Mouse (Mus musculus) lung, postnatal 0 days (tissue): ENCODE results near the gene Tirap. TPM values are rescaled to one million over a fixed set of nuclear protein-coding genes. Genes with fewer than 3 reads are reported as not detected.

Experiments used
- ATAC-seq: fragments of 200-750 bp; cut with Nextera tagmentation; 2 replicates; pipeline ENCODE4 v1.8.0; 2017; ENCODE audit warnings: moderate library complexity
- DNase-seq: peaks from one replicate; pipeline ENCODE4 v3.0.0-alpha.2; 2016; ENCODE audit warnings: low spot score
- H3K27ac ChIP-seq: fragments of 300-500 bp; sonication (generic); 2 replicates; pipeline ENCODE4 v1.5.1; 2014; ENCODE audit warnings: antibody characterized with exemption, mild to moderate bottlenecking, low read length, mixed read lengths
- H3K27me3 ChIP-seq: fragments of 300-500 bp; sonication (generic); replicated peaks from 2 replicates; pipeline ENCODE4 v1.6.1; 2014; ENCODE audit warnings: low read length, mixed read lengths; ENCODE audit not compliant: insufficient read depth
- H3K36me3 ChIP-seq: fragments of 300-500 bp; sonication (generic); 2 replicates; pipeline ENCODE4 v1.6.1; 2014; ENCODE audit warnings: low read length, mixed read lengths; ENCODE audit not compliant: insufficient read depth
- H3K4me1 ChIP-seq: fragments of 300-500 bp; sonication (generic); 2 replicates; pipeline ENCODE4 v1.6.1; 2014; ENCODE audit warnings: antibody characterized with exemption, low read depth, low read length, mixed read lengths; ENCODE audit not compliant: insufficient read depth
- H3K4me2 ChIP-seq: fragments of 300-500 bp; sonication (generic); replicated peaks from 2 replicates; pipeline ENCODE4 v1.6.1; 2014; ENCODE audit warnings: low read depth, mild to moderate bottlenecking, low read length, moderate library complexity, mixed read lengths
- H3K4me3 ChIP-seq: fragments of 300-500 bp; sonication (generic); 2 replicates; pipeline ENCODE4 v1.5.1; 2014; ENCODE audit warnings: low read depth, low read length
- H3K9ac ChIP-seq: fragments of 300-500 bp; sonication (generic); replicated peaks from 2 replicates; pipeline ENCODE4 v1.6.1; 2014; ENCODE audit warnings: low read depth, mild to moderate bottlenecking
- H3K9me3 ChIP-seq: fragments of 300-500 bp; sonication (generic); 2 replicates; pipeline ENCODE4 v1.6.1; 2016; ENCODE audit warnings: low read length, mixed read lengths
- CTCF ChIP-seq: IDR thresholded peaks from 2 replicates; pipeline ENCODE4 v1.5.1; 2016; ENCODE audit warnings: antibody characterized with exemption, mild to moderate bottlenecking
- EP300 ChIP-seq: IDR thresholded peaks from 2 replicates; pipeline ENCODE4 v1.6.1; 2016; ENCODE audit warnings: antibody characterized with exemption, mild to moderate bottlenecking, control low read depth
- WGBS: fragments of 180-500 bp; shearing (Covaris S2); extraction: QIAGEN DNeasy Blood & Tissue Kit; methylation state at CpG from one replicate; pipeline ENCODE4 v1.1.7; 2014; 5-methylcytosine and 5-hydroxymethylcytosine counted together
- polyA plus RNA-seq: library from polyadenylated mRNA; unstranded; fragments of >200 nt; fragmentation: Nextera tagmentation; extraction: Ambion mirVana; gene quantifications from 2 replicates; pipeline ENCODE4 v1.2.1, GENCODE M21; 2015

Tirap gene
- polyA plus RNA-seq, 1 experiment from 2014 or later, result 11.5 TPM

- WGBS, result 72% methylated on average over 2 of the region's 2 CpGs
- Histone ChIP-seq H3K27me3 (no peaks in the 10 kb centered on the region), H3K9ac (no peak overlapping the region), H3K4me1 (no peaks in the 10 kb centered on the region), H3K9me3 (no peaks in the 10 kb centered on the region), H3K4me2 (no peak overlapping the region), H3K36me3 (no peaks in the 10 kb centered on the region), H3K4me3 (no peak overlapping the region), H3K27ac (no peak overlapping the region)
- DNase-seq, result no peak
- no peak for ATAC-seq
- TF ChIP-seq EP300, result no peak
- no peak for TF ChIP-seq CTCF
Measured at GRCm38 (mm10) chr9:35182832-35183231, 17.3 kb downstream of the Tirap start.

DNA sequence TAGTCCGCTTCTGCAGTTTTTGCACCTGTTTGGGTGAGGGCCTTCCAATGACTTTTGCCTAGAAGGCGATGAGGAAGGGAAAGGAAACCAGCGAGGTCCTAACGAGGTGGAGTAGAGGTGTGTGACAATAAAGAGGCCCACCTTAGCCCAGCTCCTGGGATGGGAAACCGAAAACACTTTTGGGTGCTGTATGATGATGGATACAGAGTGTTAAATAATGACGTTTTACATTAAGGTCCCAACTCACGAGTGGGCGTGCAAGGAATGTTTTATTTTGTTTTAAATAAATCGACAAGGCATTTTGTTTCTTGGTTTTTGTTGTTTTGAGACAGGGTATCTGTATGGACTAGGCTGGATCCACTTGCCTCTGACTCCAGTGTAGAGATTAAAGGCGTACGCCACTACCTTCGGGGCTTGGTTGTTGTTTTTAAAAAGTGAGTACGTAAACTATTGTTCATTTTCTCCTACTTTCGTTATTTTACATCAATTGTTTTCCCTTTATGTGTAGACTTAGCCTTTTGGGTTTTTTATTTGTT, 23.9 kb downstream of the Tirap start:
- H3K27ac ChIP-seq, result peak overlapping the region; percentile 89; the same call in 1 of the 2 replicates
- H3K4me3 ChIP-seq, result peak overlapping the region; percentile 67
- H3K36me3 ChIP-seq, result no peaks in the 10 kb centered on the region
- peak overlapping the region; percentile 66 for H3K4me2 ChIP-seq
- H3K9me3 ChIP-seq, result no peaks in the 10 kb centered on the region
- DNase-seq (no peak), ATAC-seq (no peak; the same call in 1 of the 2 replicates)
- no peak for TF ChIP-seq CTCF
- TF ChIP-seq EP300, result no peak
- 40% methylated on average over 14 of the region's 14 CpGs for WGBS
- H3K4me1 ChIP-seq, result peaks cover 7% of the 10 kb centered on the region; the same call in 1 of the 2 replicates
- no peak overlapping the region for H3K9ac ChIP-seq
- no peaks in the 10 kb centered on the region for H3K27me3 ChIP-seq

GRCm38 (mm10) chr9:35175251-35176123, 24.6 kb downstream of the Tirap start, which contains the start of gene Dcps:
Dcps (minus strand) TSS chr9:35176061.
- peak within 1 kb of the TSS; percentile 89 for H3K27ac ChIP-seq
- peak within 1 kb of the TSS; percentile 66 for H3K4me2 ChIP-seq
- no peaks in the 10 kb centered on the region for H3K9me3 ChIP-seq

GRCm38 (mm10) chr9:35173331-35173730, 26.8 kb downstream of the Tirap start:
- no peaks in the 10 kb centered on the region for H3K27me3 ChIP-seq
- DNase-seq (no peak), ATAC-seq (no peak)
- no peak overlapping the region for H3K27ac ChIP-seq
- no peak overlapping the region for H3K4me3 ChIP-seq
- H3K4me2 ChIP-seq, result no peak overlapping the region
- TF ChIP-seq EP300 (no peak), CTCF (no peak)
- 89% methylated on average over 1 of the region's 1 CpGs for WGBS
- no peaks in the 10 kb centered on the region for H3K9me3 ChIP-seq
- no peaks in the 10 kb centered on the region for H3K36me3 ChIP-seq
- H3K9ac ChIP-seq, result no peak overlapping the region
- peaks cover 7% of the 10 kb centered on the region; the same call in 1 of the 2 replicates for H3K4me1 ChIP-seq

More at GRCm38 (mm10) chr9:35175251-35176123, 24.6 kb downstream of the Tirap start, which contains the start of gene Dcps:
- WGBS, result under 1% methylated on average over 38 of the region's 38 CpGs
- Histone ChIP-seq H3K4me3 (peak within 1 kb of the TSS; percentile 67), H3K9ac (peak within 1 kb of the TSS; percentile 49), H3K36me3 (no peaks in the 10 kb centered on the region), H3K4me1 (peaks cover 7% of the 10 kb centered on the region; the same call in 1 of the 2 replicates), H3K27me3 (no peaks in the 10 kb centered on the region)
- TF ChIP-seq EP300 (peak; percentile 61), CTCF (peak; percentile 56)
- ATAC-seq, result peak; percentile 99
- peak; percentile 98 for DNase-seq

GRCm38 (mm10) chr9:35170071-35170470, 30.0 kb downstream of the Tirap start:
- Histone ChIP-seq H3K27me3 (no peaks in the 10 kb centered on the region), H3K4me3 (no peak overlapping the region), H3K4me2 (no peak overlapping the region), H3K36me3 (no peaks in the 10 kb centered on the region), H3K9me3 (no peaks in the 10 kb centered on the region), H3K4me1 (peaks cover 5% of the 10 kb centered on the region; the same call in 1 of the 2 replicates), H3K9ac (no peak overlapping the region), H3K27ac (no peak overlapping the region)
- ATAC-seq (no peak), DNase-seq (no peak)
- TF ChIP-seq CTCF, result no peak
- TF ChIP-seq EP300, result no peak
- WGBS, result 85% methylated on average over 7 of the region's 7 CpGs

DNA sequence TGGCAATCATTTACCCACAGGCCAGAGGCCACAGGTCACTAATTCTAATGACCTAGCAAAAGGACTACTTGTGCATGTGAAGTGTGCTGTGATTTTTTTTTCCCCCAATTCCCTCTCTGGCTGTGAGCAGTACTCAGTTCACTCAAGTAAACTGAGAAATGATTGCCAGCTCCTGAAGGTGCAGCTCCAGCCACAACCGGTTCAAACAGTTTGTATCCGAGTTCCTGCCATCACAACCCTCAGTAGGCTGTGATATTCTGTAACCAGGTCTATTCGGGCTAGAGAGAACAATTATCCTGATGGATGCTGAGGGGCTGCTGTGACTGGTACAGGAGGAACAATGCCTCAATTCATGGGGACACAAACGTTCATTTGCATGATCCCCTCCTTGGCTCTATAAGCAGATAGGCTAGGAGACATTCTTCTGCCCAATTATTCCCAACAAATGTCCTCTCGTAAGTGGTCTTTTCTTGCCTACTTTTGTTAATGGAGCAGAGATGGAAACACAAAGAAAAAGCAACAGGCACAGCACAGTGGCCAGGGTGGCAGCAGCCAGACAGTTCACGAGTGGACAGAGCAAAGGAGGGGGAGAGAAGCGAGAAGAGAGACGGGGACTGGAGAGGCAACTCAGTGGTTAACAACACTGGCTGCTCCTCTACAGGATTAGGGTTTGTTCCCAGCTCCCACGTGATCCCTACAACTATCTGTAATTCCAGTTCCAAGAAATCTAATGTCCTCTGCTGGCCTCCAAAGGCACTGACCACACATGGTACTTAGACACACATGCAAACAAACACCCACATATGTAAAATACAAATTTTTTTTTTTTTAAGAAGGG, 33.1 kb downstream of the Tirap start:
- DNase-seq, result no peak
- 51% methylated on average over 9 of the region's 9 CpGs for WGBS
- H3K9ac ChIP-seq, result no peak overlapping the region
- no peaks in the 10 kb centered on the region for H3K36me3 ChIP-seq
- H3K9me3 ChIP-seq, result no peaks in the 10 kb centered on the region
- H3K4me2 ChIP-seq, result no peak overlapping the region
- TF ChIP-seq CTCF (no peak), EP300 (no peak)
- H3K4me1 ChIP-seq, result no peaks in the 10 kb centered on the region
- ATAC-seq, result no peak
- H3K4me3 ChIP-seq, result no peak overlapping the region
- H3K27me3 ChIP-seq, result no peaks in the 10 kb centered on the region
- H3K27ac ChIP-seq, result no peak overlapping the region
